Mouse (Mus musculus): ENCODE results near the gene Mxd3. TPM values are rescaled to one million over a fixed set of nuclear protein-coding genes. Genes with fewer than 3 reads are reported as not detected.

Mxd3 gene
- polyA plus RNA-seq, 1 experiment from 2014 or later: 31.0 TPM

DNA sequence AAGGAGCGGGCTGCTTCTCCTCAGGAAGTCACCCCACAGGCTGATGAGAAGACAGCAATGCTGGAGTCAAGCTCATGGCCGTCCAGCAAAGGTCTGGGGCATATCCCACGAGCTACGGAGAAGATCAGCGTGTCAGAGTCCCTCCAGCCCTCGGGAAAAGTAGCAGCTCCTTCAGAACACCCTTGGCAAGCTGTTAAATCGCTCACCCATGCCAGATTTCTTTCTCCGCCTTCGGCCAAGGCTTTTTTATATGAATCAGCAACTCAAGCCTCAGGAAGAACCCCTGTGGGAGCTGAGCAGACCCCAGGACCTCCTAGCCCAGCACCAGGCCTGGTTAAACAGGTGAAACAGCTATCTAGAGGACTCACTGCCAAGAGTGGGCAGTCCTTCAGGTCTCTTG, 16.6 kb downstream of the Mxd3 start:
- no peak for ATAC-seq (replicated peaks; ENCODE audit: low FRiP score)
- Histone ChIP-seq H3K36me3 (peaks cover 96% of the 10 kb centered on the region), H3K4me1 (no peaks in the 10 kb centered on the region), H3K27me3 (no peaks in the 10 kb centered on the region), H3K4me3 (replicated peaks) (no peak overlapping the region), H3K4me2 (no peak overlapping the region), H3K9me3 (replicated peaks) (no peaks in the 10 kb centered on the region), H3K27ac (no peak overlapping the region), H3K9ac (no peak overlapping the region)
- 67% methylated on average over 9 of the region's 9 CpGs for WGBS

DNA sequence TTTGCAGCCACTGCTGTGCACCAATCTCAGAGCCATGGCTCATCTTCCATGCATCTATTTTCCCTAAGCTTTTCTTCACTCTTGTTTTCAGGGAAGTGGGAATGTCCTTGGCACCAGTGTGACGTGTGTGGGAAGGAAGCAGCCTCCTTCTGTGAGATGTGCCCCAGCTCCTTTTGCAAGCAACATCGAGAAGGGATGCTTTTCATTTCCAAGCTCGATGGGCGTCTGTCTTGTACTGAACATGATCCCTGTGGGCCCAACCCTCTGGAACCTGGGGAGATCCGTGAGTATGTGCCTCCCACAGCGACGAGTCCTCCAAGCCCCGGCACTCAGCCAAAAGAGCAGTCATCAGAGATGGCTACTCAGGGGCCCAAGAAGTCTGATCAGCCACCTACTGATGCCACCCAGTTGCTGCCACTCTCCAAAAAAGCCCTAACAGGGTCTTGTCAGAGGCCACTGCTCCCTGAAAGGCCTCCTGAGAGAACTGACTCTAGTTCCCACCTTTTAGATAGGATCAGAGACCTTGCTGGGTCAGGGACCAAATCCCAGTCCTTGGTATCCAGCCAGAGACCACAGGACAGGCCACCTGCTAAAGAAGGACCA, 17.5 kb downstream of the Mxd3 start:
- H3K36me3 ChIP-seq: peaks cover 96% of the 10 kb centered on the region
- H3K4me3 ChIP-seq (replicated peaks): no peak overlapping the region
- no peak overlapping the region for H3K27ac ChIP-seq
- no peak for ATAC-seq (replicated peaks; ENCODE audit: low FRiP score)
- no peaks in the 10 kb centered on the region for H3K4me1 ChIP-seq
- no peaks in the 10 kb centered on the region for H3K27me3 ChIP-seq
- H3K4me2 ChIP-seq: no peak overlapping the region
- 85% methylated on average over 8 of the region's 8 CpGs for WGBS
- H3K9me3 ChIP-seq (replicated peaks): no peaks in the 10 kb centered on the region
- H3K9ac ChIP-seq: no peak overlapping the region

DNA sequence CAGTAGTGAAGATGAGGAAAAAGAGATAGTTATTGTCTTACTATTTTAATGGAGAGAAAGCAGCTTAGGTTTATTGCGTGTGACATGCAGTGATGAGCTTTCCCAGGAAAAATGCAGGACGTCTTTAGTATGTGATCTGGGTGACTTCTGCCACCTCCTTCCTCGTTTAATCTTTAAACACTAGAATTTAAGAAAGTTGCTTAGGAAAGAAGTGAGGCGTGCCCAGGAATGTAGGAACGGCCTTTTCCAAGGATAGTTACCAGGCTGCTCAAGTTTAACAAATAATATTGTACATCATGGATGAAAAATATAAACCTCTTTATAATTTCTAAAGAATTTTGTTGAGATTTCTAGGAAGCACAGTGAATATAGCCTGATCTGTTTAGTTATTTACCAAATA, 28.7 kb downstream of the Mxd3 start:
- no peaks in the 10 kb centered on the region for H3K9me3 ChIP-seq (replicated peaks)
- H3K27me3 ChIP-seq: no peaks in the 10 kb centered on the region
- H3K4me1 ChIP-seq: no peaks in the 10 kb centered on the region
- no peak overlapping the region for H3K4me2 ChIP-seq
- H3K4me3 ChIP-seq (replicated peaks): no peak overlapping the region
- H3K9ac ChIP-seq: no peak overlapping the region
- WGBS: 74% methylated on average over 5 of the region's 5 CpGs
- no peak overlapping the region for H3K27ac ChIP-seq
- ATAC-seq (replicated peaks; ENCODE audit: low FRiP score): no peak
- H3K36me3 ChIP-seq: peaks cover 95% of the 10 kb centered on the region

DNA sequence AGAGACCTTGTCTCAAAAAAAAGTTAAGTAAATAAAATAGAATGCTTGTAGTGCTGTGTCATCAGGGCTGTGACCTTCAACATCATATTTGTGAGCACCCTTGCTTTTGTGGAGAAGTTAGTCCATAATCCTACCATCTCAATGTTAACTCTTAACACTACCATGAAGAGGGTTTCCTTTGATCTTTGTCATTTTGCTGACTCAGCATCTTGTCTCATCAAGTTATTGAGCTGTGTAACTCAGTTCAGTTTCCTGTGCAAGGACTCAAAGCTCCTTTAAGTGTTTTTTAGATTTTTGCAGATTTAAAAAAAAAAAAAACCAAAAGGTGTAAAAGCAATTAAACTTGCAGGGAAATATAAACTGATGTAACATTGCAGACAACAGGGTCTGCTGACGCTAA, 32.9 kb downstream of the Mxd3 start:
- no peak for ATAC-seq (replicated peaks; ENCODE audit: low FRiP score)
- Histone ChIP-seq H3K9ac (no peak overlapping the region), H3K4me3 (replicated peaks) (no peak overlapping the region), H3K4me2 (no peak overlapping the region), H3K36me3 (peaks cover 97% of the 10 kb centered on the region), H3K27ac (no peak overlapping the region), H3K27me3 (no peaks in the 10 kb centered on the region), H3K9me3 (replicated peaks) (no peaks in the 10 kb centered on the region), H3K4me1 (no peaks in the 10 kb centered on the region)
- 86% methylated on average over 1 of the region's 1 CpGs for WGBS

DNA sequence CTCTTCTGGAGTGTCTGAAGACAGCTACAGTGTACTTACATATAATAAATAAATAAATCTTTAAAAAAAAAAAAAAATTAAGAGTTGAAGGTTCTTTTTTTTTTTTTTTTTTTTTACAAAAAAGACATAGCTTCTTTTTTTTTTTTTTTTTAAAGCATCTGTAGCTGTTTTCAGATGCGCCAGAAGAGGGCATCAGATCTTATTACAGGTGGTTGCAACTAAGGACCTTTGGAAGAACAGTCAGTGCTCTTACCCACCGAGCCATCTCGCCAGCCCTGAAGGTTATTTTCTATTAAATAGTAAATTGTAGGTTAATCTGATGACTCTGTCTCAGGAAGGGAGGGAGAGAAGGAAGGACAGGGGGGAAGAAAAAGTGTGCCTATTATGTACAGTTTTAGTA, 40.8 kb downstream of the Mxd3 start:
- no peak for ATAC-seq (replicated peaks; ENCODE audit: low FRiP score)
- no peak overlapping the region for H3K27ac ChIP-seq
- WGBS: 85% methylated on average over 3 of the region's 3 CpGs
- H3K9ac ChIP-seq: no peak overlapping the region
- no peak overlapping the region for H3K4me2 ChIP-seq
- H3K36me3 ChIP-seq: peaks cover 92% of the 10 kb centered on the region
- no peaks in the 10 kb centered on the region for H3K9me3 ChIP-seq (replicated peaks)
- no peak overlapping the region for H3K4me3 ChIP-seq (replicated peaks)
- no peaks in the 10 kb centered on the region for H3K4me1 ChIP-seq
- no peaks in the 10 kb centered on the region for H3K27me3 ChIP-seq

DNA sequence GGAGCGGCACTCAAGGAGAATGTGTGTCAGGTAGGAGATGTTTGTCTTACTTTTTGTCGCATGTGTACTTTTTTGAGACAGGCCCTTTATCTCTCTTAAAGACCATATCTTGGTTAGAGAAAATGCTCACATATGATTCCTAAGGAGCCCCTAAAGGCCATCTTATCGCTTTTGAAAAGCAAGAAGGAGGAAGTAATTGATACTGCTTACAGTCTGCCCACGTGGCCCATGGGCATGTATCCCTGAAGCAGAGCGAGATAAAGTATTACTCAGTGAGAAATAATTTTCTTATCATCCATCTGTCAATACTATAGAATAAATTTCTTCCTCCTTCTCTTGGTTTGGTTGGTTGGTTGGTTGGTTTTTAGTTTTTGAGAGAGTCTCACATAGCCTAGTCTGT, 52.0 kb downstream of the Mxd3 start:
- Histone ChIP-seq H3K27ac (no peak overlapping the region), H3K9me3 (replicated peaks) (no peaks in the 10 kb centered on the region), H3K27me3 (no peaks in the 10 kb centered on the region), H3K4me3 (replicated peaks) (no peak overlapping the region), H3K4me1 (no peaks in the 10 kb centered on the region), H3K9ac (no peak overlapping the region), H3K4me2 (no peak overlapping the region), H3K36me3 (peaks cover 79% of the 10 kb centered on the region)
- WGBS: 90% methylated on average over 5 of the region's 5 CpGs
- ATAC-seq (replicated peaks; ENCODE audit: low FRiP score): no peak

DNA sequence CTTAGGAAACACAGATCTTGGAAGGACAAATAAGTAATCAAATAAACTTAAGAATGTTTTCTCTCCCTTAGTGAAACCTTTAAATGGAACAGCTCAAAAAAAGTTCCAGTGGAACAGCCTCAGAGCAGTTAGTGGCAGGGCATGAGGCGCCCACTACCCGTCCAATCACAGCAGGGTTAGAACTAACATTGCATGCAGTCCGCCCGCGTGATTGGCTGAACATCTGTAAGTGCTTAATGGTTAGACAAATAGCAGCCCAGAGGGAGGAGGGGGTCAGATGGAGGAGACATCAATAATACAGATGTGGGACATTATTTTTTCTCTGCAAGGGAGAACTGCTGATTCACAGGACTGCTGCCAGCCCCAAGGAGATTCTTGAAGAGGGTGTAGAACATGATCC, 52.4 kb downstream of the Mxd3 start:
- H3K4me3 ChIP-seq (replicated peaks): no peak overlapping the region
- 84% methylated on average over 5 of the region's 5 CpGs for WGBS
- peaks cover 77% of the 10 kb centered on the region for H3K36me3 ChIP-seq
- no peak overlapping the region for H3K4me2 ChIP-seq
- no peaks in the 10 kb centered on the region for H3K9me3 ChIP-seq (replicated peaks)
- no peak overlapping the region for H3K27ac ChIP-seq
- H3K27me3 ChIP-seq: no peaks in the 10 kb centered on the region
- no peak overlapping the region for H3K9ac ChIP-seq
- ATAC-seq (replicated peaks; ENCODE audit: low FRiP score): no peak
- no peaks in the 10 kb centered on the region for H3K4me1 ChIP-seq

Other genes with a start within 250 kb of the Mxd3 start
- gene Uimc1, start 229.5 kb downstream of the Mxd3 start, polyA plus RNA-seq (2015; fragmentation: Nextera tagmentation; extraction: Ambion mirVana): 23.9 and 24.3 TPM in 2 replicates
- 20.0 and 21.5 TPM in 2 replicates for gene Zfp346, start 224.5 kb downstream of the Mxd3 start, polyA plus RNA-seq (2015; fragmentation: Nextera tagmentation; extraction: Ambion mirVana)
- gene Gm17617, start 196.3 kb downstream of the Mxd3 start, polyA plus RNA-seq (2015; fragmentation: Nextera tagmentation; extraction: Ambion mirVana): not detected in 2 replicates
- 16.4 and 19.8 TPM in 2 replicates for gene Fgfr4, start 177.2 kb downstream of the Mxd3 start, polyA plus RNA-seq (2015; fragmentation: Nextera tagmentation; extraction: Ambion mirVana)
- gene Nsd1, start 120.0 kb downstream of the Mxd3 start, polyA plus RNA-seq (2015; fragmentation: Nextera tagmentation; extraction: Ambion mirVana): 65.1 and 66.9 TPM in 2 replicates
- gene Prelid1, start 9.3 kb downstream of the Mxd3 start, polyA plus RNA-seq (2015; fragmentation: Nextera tagmentation; extraction: Ambion mirVana): 439 and 464 TPM in 2 replicates
- gene Rab24, start 7.9 kb downstream of the Mxd3 start, polyA plus RNA-seq (2015; fragmentation: Nextera tagmentation; extraction: Ambion mirVana): 81.9 and 87.7 TPM in 2 replicates
- gene Lman2, start 33.0 kb upstream of the Mxd3 start, polyA plus RNA-seq (2015; fragmentation: Nextera tagmentation; extraction: Ambion mirVana): 115 and 118 TPM in 2 replicates
- 1.1 and 1.3 TPM in 2 replicates for gene Rgs14, start 39.9 kb upstream of the Mxd3 start, polyA plus RNA-seq (2015; fragmentation: Nextera tagmentation; extraction: Ambion mirVana)
- 163 and 180 TPM in 2 replicates for gene Slc34a1, start 68.4 kb upstream of the Mxd3 start, polyA plus RNA-seq (2015; fragmentation: Nextera tagmentation; extraction: Ambion mirVana)
- not detected in 2 replicates for gene Pfn3, start 85.4 kb upstream of the Mxd3 start, polyA plus RNA-seq (2015; fragmentation: Nextera tagmentation; extraction: Ambion mirVana)
- gene F12, start 97.0 kb upstream of the Mxd3 start, polyA plus RNA-seq (2015; fragmentation: Nextera tagmentation; extraction: Ambion mirVana): 0.59 and 2.1 TPM in 2 replicates
- 41.6 and 45.9 TPM in 2 replicates for gene Grk6, start 115.2 kb upstream of the Mxd3 start, polyA plus RNA-seq (2015; fragmentation: Nextera tagmentation; extraction: Ambion mirVana)
- 0.70 and 0.75 TPM in 2 replicates for gene Prr7, start 134.4 kb upstream of the Mxd3 start, polyA plus RNA-seq (2015; fragmentation: Nextera tagmentation; extraction: Ambion mirVana)
- gene Dbn1, start 158.3 kb upstream of the Mxd3 start, polyA plus RNA-seq (2015; fragmentation: Nextera tagmentation; extraction: Ambion mirVana): 168 and 193 TPM in 2 replicates
- gene Pdlim7, start 183.9 kb upstream of the Mxd3 start, polyA plus RNA-seq (2015; fragmentation: Nextera tagmentation; extraction: Ambion mirVana): 141 and 169 TPM in 2 replicates
- 2.9 and 3.0 TPM in 2 replicates for gene Dok3, start 199.5 kb upstream of the Mxd3 start, polyA plus RNA-seq (2015; fragmentation: Nextera tagmentation; extraction: Ambion mirVana)
- gene Ddx41, start 206.8 kb upstream of the Mxd3 start, polyA plus RNA-seq (2015; fragmentation: Nextera tagmentation; extraction: Ambion mirVana): 80.4 and 87.4 TPM in 2 replicates
- gene Fam193b, start 241.3 kb upstream of the Mxd3 start, polyA plus RNA-seq (2015; fragmentation: Nextera tagmentation; extraction: Ambion mirVana): 35.1 and 43.2 TPM in 2 replicates
- gene Tmed9, start 243.9 kb upstream of the Mxd3 start, polyA plus RNA-seq (2015; fragmentation: Nextera tagmentation; extraction: Ambion mirVana): 160 and 246 TPM in 2 replicates

All from kidney, embryonic 15.5 days (tissue).